Mouse (Mus musculus) common myeloid progenitor, adult 5-6 weeks (primary cell): ENCODE data around the gene Chst8. TPM values are rescaled to one million over a fixed set of nuclear protein-coding genes. Genes with fewer than 3 reads are reported as not detected.

Experiments used
- ATAC-seq: replicated peaks from 2 replicates; pipeline ENCODE4 v1.8.0; 2016; ENCODE audit warnings: low read depth, mild to moderate bottlenecking, moderate TSS enrichment, inconsistent platforms; ENCODE audit not compliant: poor library complexity, severe bottlenecking
- total RNA-seq: library from RNA; stranded (forward); fragments of 200-1000, 187-1606 nt; gene quantifications from 2 replicates; pipeline ENCODE4 v1.2.3, GENCODE M21; 2017

The Chst8 gene
- total RNA-seq, 1 experiment from 2014 or later: not detected

GRCm38 (mm10) chr7:34679886-34680285 is 132.6 kb downstream of the Chst8 start:
- no peak for ATAC-seq

- peak; percentile 75 for ATAC-seq
These were observed 136.5 kb downstream of the Chst8 start for GRCm38 (mm10) chr7:34675831-34676514.

GRCm38 (mm10) chr7:34675120-34675790 is 137.3 kb downstream of the Chst8 start:
- ATAC-seq: no peak

- ATAC-seq: no peak
These were observed 139.6 kb downstream of the Chst8 start for GRCm38 (mm10) chr7:34672916-34673315.

GRCm38 (mm10) chr7:34671911-34672310 is 140.6 kb downstream of the Chst8 start:
- ATAC-seq: peak; percentile 95

GRCm38 (mm10) chr7:34670778-34671177 is 141.7 kb downstream of the Chst8 start:
- ATAC-seq: no peak

- ATAC-seq: no peak
These were observed 143.2 kb downstream of the Chst8 start for GRCm38 (mm10) chr7:34669336-34669735.

- ATAC-seq: no peak
These were observed 144.6 kb downstream of the Chst8 start for GRCm38 (mm10) chr7:34667874-34668273.

GRCm38 (mm10) chr7:34663145-34663544 is 149.4 kb downstream of the Chst8 start:
- no peak for ATAC-seq

GRCm38 (mm10) chr7:34662227-34662626 is 150.3 kb downstream of the Chst8 start:
- no peak for ATAC-seq

- no peak for ATAC-seq
These were observed 153.0 kb downstream of the Chst8 start for GRCm38 (mm10) chr7:34659386-34660085.

GRCm38 (mm10) chr7:34656632-34657031 is 155.9 kb downstream of the Chst8 start, which contains the start of gene Kctd15:
Gene Kctd15, minus strand, starts transcription at chr7:34656732.
- no peak for ATAC-seq

- peak; percentile 67 for ATAC-seq
These were observed 157.2 kb downstream of the Chst8 start for GRCm38 (mm10) chr7:34655086-34655839.

GRCm38 (mm10) chr7:34654441-34655085 is 157.9 kb downstream of the Chst8 start:
- peak; percentile 12 for ATAC-seq

- 0 out of 2 replicates have a peak, but pooled peaks have one; percentile 20 for ATAC-seq
These were observed 158.6 kb downstream of the Chst8 start for GRCm38 (mm10) chr7:34653731-34654440.

- ATAC-seq: no peak
These were observed 159.6 kb downstream of the Chst8 start for GRCm38 (mm10) chr7:34652751-34653502.

- ATAC-seq: no peak
These were observed 161.1 kb downstream of the Chst8 start for GRCm38 (mm10) chr7:34651381-34651780.

- ATAC-seq: no peak
These were observed 165.5 kb downstream of the Chst8 start for GRCm38 (mm10) chr7:34647052-34647451.
